Mouse (Mus musculus) midbrain, embryonic 15.5 days (tissue): Measurements from ENCODE around the gene Dctn2. TPM values are rescaled to one million over a fixed set of nuclear protein-coding genes. Genes with fewer than 3 reads are reported as not detected.
A peak's percentile ranks its signal among the peaks of the same experiment; 100 is the strongest.

Source experiments
- ATAC-seq: fragments of 200-750 bp; cut with Nextera tagmentation; replicated peaks from 2 replicates; pipeline ENCODE4 v1.8.0; 2017; ENCODE audit warnings: moderate TSS enrichment
- H3K27ac ChIP-seq: fragments of 300-500 bp; sonication (generic); 2 replicates; pipeline ENCODE4 v1.5.1; 2015; ENCODE audit warnings: mild to moderate bottlenecking, inconsistent platforms
- H3K27me3 ChIP-seq: fragments of 300-500 bp; sonication (generic); replicated peaks from 2 replicates; pipeline ENCODE4 v1.6.1; 2015; ENCODE audit warnings: inconsistent platforms
- H3K36me3 ChIP-seq: fragments of 300-500 bp; sonication (generic); replicated peaks from 2 replicates; pipeline ENCODE4 v1.6.1; 2015; ENCODE audit warnings: inconsistent platforms
- H3K4me1 ChIP-seq: fragments of 300-500 bp; sonication (generic); 2 replicates; pipeline ENCODE4 v1.6.1; 2015; ENCODE audit warnings: inconsistent platforms
- H3K4me2 ChIP-seq: fragments of 300-500 bp; sonication (generic); 2 replicates; pipeline ENCODE4 v1.6.1; 2015; ENCODE audit warnings: inconsistent platforms, mild to moderate bottlenecking, moderate library complexity
- H3K4me3 ChIP-seq: fragments of 300-500 bp; sonication (generic); 2 replicates; pipeline ENCODE4 v1.5.1; 2015; ENCODE audit warnings: mild to moderate bottlenecking, inconsistent platforms
- H3K9ac ChIP-seq: fragments of 300-500 bp; sonication (generic); 2 replicates; pipeline ENCODE4 v1.6.1; 2015; ENCODE audit warnings: mild to moderate bottlenecking, inconsistent platforms
- H3K9me3 ChIP-seq: fragments of 300-500 bp; sonication (generic); 2 replicates; pipeline ENCODE4 v1.6.1; 2016; ENCODE audit warnings: inconsistent platforms
- WGBS: fragments of 180-500 bp; shearing (Covaris S2); methylation state at CpG from one replicate; pipeline ENCODE4 v1.1.7; 2015; ENCODE audit warnings: mixed read lengths; 5-methylcytosine and 5-hydroxymethylcytosine counted together
- polyA plus RNA-seq: library from polyadenylated mRNA; unstranded; fragments of >200 nt; fragmentation: Nextera tagmentation; extraction: Ambion mirVana; gene quantifications from 2 replicates; pipeline ENCODE4 v1.2.1, GENCODE M21; 2015

Dctn2 gene
- polyA plus RNA-seq, 1 experiment from 2014 or later: 355 TPM

DNA sequence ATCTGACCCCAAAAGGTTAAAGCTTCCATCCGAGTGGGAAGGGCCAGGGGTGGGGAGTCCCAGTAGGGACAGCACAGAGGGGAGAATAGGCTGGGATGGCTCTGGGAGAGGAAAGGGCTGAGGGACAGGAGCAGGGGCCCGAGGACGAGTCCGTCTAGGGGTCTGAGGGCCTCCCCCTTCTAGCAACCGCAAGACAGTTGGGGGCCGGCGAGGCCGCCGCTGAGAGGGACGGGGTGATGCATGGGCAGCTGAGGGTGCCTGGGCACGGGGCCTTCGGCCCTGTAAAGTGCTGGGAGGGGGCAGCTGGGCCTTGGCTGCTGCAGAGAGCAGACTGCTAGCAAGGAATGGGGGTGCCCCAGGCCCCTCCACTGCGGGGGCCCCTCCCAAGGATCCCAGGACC is 19.5 kb downstream of the Dctn2 start:
- Histone ChIP-seq H3K4me3 (no peak overlapping the region), H3K27ac (no peak overlapping the region), H3K9me3 (no peaks in the 10 kb centered on the region), H3K9ac (no peak overlapping the region), H3K36me3 (peaks cover 31% of the 10 kb centered on the region), H3K4me2 (no peak overlapping the region), H3K27me3 (no peaks in the 10 kb centered on the region), H3K4me1 (peaks cover 48% of the 10 kb centered on the region)
- WGBS: 76% methylated on average over 13 of the region's 13 CpGs
- ATAC-seq: no peak

DNA sequence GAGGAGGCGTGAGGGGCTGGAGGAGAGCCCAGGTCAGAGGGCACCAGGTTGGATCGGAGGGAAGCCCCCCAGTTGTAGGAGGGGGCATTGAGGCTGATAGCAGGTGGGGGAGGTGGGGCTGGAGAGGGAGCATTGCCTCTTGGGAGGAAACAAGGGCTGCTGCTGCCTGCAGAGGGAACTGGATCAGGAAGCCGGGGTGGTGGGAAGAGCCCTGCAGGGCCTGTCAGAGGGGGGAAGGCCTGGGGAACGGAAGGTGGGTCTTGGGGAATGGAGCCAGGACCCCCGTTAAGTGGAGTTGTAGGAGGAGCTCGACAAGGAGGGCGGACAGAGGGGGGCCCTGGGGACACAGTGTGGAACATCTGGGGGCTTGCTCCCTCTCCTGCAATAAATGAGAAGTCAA is 20.0 kb downstream of the Dctn2 start:
- Histone ChIP-seq H3K4me2 (peak overlapping the region; percentile 87), H3K9ac (peak overlapping the region; percentile 63; the same call in 1 of the 2 replicates), H3K4me1 (peaks cover 52% of the 10 kb centered on the region), H3K9me3 (no peaks in the 10 kb centered on the region), H3K27me3 (no peaks in the 10 kb centered on the region), H3K36me3 (peaks cover 26% of the 10 kb centered on the region), H3K4me3 (no peak overlapping the region), H3K27ac (no peak overlapping the region)
- WGBS: 72% methylated on average over 7 of the region's 7 CpGs
- no peak for ATAC-seq

DNA sequence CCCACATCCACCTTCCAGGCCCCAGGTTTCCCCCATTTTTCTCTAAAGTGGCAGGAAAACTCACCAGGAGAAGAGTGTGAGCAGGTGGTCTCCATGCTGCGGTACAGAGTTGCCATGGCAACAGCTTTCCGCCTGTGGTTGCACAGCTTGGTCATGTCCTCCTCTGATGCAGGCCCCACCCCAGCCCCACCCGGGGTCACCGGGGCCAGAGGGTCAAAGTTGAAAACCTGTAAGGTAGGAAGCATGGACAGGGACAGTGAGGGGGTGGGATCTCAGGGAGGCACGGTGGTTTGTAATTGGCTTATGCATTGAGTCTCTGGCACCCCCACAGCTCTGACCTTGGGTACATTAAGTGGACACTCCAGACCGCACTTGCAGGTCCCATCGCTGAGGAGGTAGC is 20.6 kb downstream of the Dctn2 start:
- peak overlapping the region; percentile 56 for H3K4me3 ChIP-seq
- ATAC-seq: no peak
- H3K27ac ChIP-seq: 0 out of 2 replicates have a peak overlapping the region, but pooled peaks have one; percentile 91
- H3K36me3 ChIP-seq: peaks cover 20% of the 10 kb centered on the region
- H3K9me3 ChIP-seq: no peaks in the 10 kb centered on the region
- no peaks in the 10 kb centered on the region for H3K27me3 ChIP-seq
- H3K4me1 ChIP-seq: peaks cover 57% of the 10 kb centered on the region
- 41% methylated on average over 7 of the region's 7 CpGs for WGBS
- H3K4me2 ChIP-seq: peak overlapping the region; percentile 87
- H3K9ac ChIP-seq: peak overlapping the region; percentile 63

DNA sequence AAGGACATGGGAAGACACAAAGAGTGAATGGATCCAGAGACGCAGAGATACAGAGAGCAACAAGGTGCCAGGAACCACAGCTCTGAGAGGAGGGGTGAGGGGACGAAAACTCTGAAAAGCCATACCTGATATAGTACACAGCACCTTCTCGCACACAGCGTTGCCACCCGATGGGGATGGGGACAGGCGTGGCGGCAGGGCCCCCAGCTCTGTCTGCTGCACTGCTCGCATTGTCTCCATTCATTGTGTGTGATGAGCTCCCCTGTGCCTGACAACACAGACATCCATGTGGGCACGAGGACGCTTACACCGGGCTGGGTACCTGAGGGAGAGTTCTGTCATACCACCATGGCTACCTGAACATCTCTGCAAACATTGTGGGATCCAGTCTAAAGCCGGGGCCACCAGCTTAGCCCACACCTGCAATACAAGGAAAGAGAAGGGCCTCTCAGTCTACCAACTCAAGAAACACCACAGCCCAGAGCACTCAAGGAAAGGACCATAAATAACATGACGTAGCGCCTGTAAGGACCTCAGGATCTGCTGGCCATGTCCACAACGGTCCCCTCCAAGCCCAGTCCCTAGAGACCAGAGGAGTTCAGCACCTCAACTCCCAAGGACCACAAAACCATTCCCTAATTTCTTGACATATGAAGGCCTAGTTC is 21.2 kb downstream of the Dctn2 start:
- Histone ChIP-seq H3K36me3 (peaks cover 14% of the 10 kb centered on the region), H3K27ac (peak overlapping the region; percentile 91), H3K4me1 (peaks cover 64% of the 10 kb centered on the region), H3K9me3 (no peaks in the 10 kb centered on the region), H3K9ac (peak overlapping the region; percentile 63), H3K4me3 (peak overlapping the region; percentile 56), H3K4me2 (peak overlapping the region; percentile 87), H3K27me3 (no peaks in the 10 kb centered on the region)
- ATAC-seq: no peak
- WGBS: 69% methylated on average over 15 of the region's 15 CpGs

DNA sequence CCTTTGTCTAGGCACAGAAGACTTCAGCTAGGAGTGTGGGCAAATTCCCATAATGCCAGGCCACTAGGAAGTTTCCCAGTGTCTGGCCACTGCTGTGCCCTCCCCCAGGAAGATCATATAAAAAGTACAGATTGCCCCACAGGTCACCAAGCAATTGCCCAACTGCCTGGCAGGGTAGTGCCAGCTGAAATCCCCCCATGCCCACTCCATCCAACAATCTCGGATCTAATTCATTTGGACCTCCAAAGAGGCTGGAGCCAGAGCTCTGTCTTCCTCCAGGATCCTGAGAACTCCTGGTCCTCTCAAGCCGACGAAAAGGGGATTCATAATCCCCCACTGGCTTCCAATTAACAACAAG is 21.7 kb downstream of the Dctn2 start:
- Histone ChIP-seq H3K4me1 (peaks cover 66% of the 10 kb centered on the region), H3K4me2 (peak overlapping the region; percentile 87)

DNA sequence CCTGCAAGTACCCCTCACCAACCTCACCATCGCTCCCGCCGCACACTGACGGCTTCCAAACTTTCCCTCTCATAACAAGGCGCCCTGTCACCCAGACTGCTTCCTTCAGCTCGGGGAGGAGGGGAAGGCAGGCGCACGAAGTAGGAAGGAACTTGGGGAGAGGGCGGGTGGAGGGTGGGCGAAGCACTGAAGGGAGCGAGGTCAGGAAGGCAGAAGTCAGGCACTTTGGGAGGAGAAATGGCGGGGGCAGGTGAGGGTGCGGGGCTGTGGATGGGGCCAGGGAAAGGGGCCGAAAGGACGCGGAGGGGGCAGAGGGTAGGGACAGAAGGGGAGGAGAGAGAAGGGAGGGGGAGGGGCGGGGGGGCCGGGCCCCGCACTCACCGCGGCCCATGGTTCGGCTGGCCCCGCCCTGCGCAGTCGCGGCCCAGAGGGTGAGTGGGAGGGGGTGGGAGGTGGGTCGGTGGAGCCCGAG is 22.2 kb downstream of the Dctn2 start:
- peak overlapping the region; percentile 63 for H3K9ac ChIP-seq
- WGBS: under 1% methylated on average over 25 of the region's 28 CpGs
- peak overlapping the region; percentile 87 for H3K4me2 ChIP-seq
- no peaks in the 10 kb centered on the region for H3K27me3 ChIP-seq
- peak overlapping the region; percentile 56 for H3K4me3 ChIP-seq
- no peak for ATAC-seq
- peak overlapping the region; percentile 91 for H3K27ac ChIP-seq
- peaks cover 69% of the 10 kb centered on the region for H3K4me1 ChIP-seq
- H3K36me3 ChIP-seq: peaks cover 6% of the 10 kb centered on the region; the same call in 1 of the 2 replicates
- no peaks in the 10 kb centered on the region for H3K9me3 ChIP-seq

More for the DNA sequence above, 21.7 kb downstream of the Dctn2 start:
- WGBS: 1% methylated on average over 3 of the region's 3 CpGs
- Histone ChIP-seq H3K9me3 (no peaks in the 10 kb centered on the region), H3K27ac (peak overlapping the region; percentile 91), H3K4me3 (peak overlapping the region; percentile 56), H3K9ac (peak overlapping the region; percentile 63), H3K36me3 (peaks cover 9% of the 10 kb centered on the region; the same call in 1 of the 2 replicates), H3K27me3 (no peaks in the 10 kb centered on the region)
- ATAC-seq: no peak

DNA sequence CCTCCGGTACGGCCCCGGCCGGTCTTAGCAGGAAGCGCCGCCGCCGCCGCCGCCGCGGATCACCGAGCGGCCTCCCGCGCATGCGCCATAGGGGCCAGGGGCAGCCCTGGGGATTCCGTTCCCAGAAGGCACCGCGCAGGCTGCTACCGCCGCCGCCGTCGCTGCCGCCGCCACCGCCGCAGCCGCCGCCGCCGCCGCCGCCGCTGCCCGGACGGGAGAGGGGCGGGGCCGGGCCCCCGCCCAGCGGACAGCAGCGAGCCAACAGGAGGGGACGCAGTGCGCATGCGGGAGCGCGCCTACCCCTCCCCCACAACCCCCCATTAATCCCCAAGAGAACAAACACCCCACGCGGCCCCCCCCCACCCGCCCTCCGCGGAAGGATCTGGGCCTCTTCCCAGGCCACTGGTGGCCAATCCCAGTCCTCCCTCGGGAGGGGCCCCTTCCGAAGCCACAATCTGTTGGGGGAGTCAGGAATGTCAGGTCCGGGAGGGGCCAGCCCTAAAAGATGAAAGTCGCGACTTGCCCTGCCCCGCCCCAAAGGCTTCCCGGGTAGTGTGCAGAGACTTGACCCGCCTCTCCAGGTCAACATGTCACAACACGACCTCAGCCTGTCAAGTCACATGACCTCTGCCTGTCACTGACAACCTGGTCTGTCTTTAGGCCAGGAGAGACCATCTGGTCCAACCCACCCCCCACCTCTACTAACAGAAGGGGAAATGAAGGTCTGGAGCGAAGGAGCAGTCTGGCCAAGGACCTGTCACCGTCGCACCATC is 22.8 kb downstream of the Dctn2 start, which contains the start of gene Mbd6:
Gene Mbd6, minus strand, starts transcription at position 219 of the 773 bp plus-strand sequence.
- Histone ChIP-seq H3K4me3 (peak within 1 kb of the TSS; percentile 56), H3K4me1 (peaks cover 69% of the 10 kb centered on the region), H3K4me2 (peak within 1 kb of the TSS; percentile 87), H3K27me3 (no peaks in the 10 kb centered on the region), H3K36me3 (peaks cover 6% of the 10 kb centered on the region; the same call in 1 of the 2 replicates), H3K9me3 (no peaks in the 10 kb centered on the region), H3K9ac (peak within 1 kb of the TSS; percentile 63), H3K27ac (peak within 1 kb of the TSS; percentile 91)
- peak; percentile 9; the same call in 1 of the 2 replicates for ATAC-seq
- WGBS: under 1% methylated on average over 38 of the region's 65 CpGs

DNA sequence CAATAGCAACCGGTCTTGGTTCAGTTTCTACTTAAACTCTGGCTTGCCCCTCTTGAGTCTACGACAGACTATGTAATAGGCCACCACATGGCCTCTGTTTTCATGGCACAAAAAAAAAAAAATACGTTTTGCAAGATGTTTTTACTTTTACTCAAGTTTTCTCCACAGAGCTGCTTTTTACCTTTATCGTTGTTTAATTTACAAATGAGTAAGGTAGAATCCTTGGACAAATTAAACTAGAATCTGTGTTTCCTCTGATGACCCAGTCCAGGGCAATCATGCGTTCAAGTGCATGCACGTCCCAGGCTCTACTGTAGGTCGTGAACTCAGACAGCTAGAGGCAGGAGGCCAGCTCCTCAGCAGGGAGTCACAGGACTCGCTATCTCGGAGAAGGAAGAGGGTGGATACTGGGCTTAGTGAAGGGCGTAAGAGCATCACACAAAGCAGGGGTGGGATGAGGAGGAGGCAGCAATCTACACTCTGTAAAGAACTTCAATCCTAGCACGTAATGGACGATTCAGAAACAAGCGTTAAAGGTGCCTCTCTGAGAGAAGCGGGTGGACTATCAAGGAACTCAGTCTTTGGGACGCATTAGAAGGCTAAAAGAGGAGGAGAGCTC is 23.5 kb downstream of the Dctn2 start:
- H3K9ac ChIP-seq: peak overlapping the region; percentile 63
- H3K27ac ChIP-seq: peak overlapping the region; percentile 91
- WGBS: 2% methylated on average over 15 of the region's 15 CpGs
- peaks cover 10% of the 10 kb centered on the region for H3K36me3 ChIP-seq
- no peaks in the 10 kb centered on the region for H3K9me3 ChIP-seq
- peak; percentile 10 for ATAC-seq
- H3K27me3 ChIP-seq: no peaks in the 10 kb centered on the region
- peaks cover 67% of the 10 kb centered on the region for H3K4me1 ChIP-seq
- H3K4me3 ChIP-seq: peak overlapping the region; percentile 56
- H3K4me2 ChIP-seq: peak overlapping the region; percentile 87

DNA sequence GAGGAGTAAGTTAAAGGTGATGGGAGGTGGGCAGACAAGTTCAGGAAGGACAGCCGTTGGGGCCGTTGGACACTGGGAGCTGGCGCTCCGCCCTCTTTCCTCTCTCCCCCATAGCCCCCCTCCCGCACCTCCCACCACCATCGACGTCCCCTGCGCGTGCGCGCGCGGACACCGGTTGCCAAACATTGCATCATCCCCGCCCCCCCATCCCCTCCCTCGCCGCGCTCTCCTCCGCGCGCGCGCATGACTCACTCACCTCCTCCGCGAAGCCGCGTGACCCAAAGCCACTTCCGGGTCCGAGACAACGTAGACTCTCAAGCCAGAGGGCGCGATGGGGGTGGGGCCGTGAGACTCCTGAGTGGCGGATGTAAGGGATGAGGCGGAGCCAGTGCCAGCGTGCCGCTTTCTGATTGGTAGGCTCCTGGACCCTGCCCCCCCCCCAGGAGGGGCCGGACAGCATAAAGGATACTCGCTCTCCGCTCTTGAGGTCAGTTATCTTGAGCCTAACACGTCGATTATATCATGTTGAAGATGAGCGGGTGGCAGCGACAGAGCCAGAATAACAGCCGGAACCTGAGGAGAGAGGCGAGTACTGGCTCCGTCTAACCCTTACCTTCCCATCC is 24.2 kb downstream of the Dctn2 start:
- Histone ChIP-seq H3K9me3 (no peaks in the 10 kb centered on the region), H3K4me2 (peak overlapping the region; percentile 87), H3K36me3 (peaks cover 17% of the 10 kb centered on the region), H3K4me3 (peak overlapping the region; percentile 56), H3K4me1 (peaks cover 59% of the 10 kb centered on the region), H3K27ac (peak overlapping the region; percentile 91), H3K27me3 (no peaks in the 10 kb centered on the region), H3K9ac (peak overlapping the region; percentile 69)
- 1% methylated on average over 34 of the region's 47 CpGs for WGBS
- peak; percentile 92 for ATAC-seq

DNA sequence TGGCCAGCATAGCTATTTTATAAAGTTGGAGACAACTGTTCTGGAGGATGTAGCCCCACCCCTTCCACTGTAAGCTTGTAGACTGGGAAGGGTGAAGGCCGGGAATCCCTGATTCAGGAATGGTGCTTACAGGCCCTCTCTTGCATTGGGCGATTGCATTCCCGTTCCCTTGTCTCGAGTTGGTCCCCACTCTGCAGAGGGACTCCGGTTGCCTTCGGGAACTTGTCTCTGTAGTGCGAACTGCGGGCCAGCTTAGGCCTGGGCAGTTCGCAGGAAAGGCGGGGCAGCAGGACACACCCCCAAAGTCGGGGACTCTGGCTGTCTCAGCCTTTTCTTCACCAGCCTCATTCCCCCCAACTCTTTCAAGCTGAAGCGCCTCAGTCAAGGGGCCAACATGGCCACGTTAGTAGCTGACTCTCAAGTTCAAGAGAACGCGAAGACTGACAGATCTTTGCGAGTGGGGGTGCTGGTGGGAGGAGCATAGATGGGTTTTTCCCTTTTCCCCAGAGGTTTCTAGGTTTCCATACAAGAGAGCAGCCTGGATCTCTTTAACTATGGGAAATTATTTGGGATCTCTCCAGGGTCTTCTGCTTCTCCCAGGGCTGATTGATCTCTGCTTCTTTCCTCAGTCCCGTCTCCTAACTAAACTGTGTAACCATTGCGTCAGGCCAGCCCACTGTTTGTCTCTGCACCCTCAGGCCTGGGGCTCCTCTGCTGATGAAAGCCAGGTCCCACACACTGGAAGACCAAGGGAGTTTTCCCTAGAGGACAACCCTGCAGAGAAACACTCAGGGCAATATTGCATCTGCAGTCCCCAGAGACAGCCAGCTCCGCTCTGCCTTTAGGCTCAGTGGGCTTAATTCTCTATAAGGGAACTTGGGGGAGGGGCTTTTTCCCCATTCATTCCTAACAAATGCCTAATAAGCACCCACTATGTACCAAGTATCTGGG is 25.0 kb downstream of the Dctn2 start:
- H3K36me3 ChIP-seq: peaks cover 25% of the 10 kb centered on the region
- no peaks in the 10 kb centered on the region for H3K9me3 ChIP-seq
- H3K4me3 ChIP-seq: peak overlapping the region; percentile 56
- H3K27me3 ChIP-seq: no peaks in the 10 kb centered on the region
- peak overlapping the region; percentile 91 for H3K27ac ChIP-seq
- peak; percentile 48 for ATAC-seq
- H3K4me2 ChIP-seq: peak overlapping the region; percentile 87
- peak overlapping the region; percentile 69 for H3K9ac ChIP-seq
- WGBS: 2% methylated on average over 19 of the region's 19 CpGs
- peaks cover 51% of the 10 kb centered on the region for H3K4me1 ChIP-seq
